Mouse (Mus musculus) mature B cell (primary cell): Measurements from ENCODE around the gene As3mt.
"Not testable (repeated sequence)": the region's sequence is repeated elsewhere in the genome, so short reads cannot be mapped to it uniquely, and the experiment has no call there.

ENCODE experiments used
- in situ Hi-C: fragments of 300-500 bp; cut with MboI; formaldehyde crosslinking; loops from 2 replicates; pipeline ENCODE4 v1.14.3; 2019

Gene As3mt

GRCm38 (mm10) chr19:46697840-46698517, 9.3 kb upstream of the As3mt start:
- in situ Hi-C loops = no loop called here

GRCm38 (mm10) chr19:46699011-46699481, 8.2 kb upstream of the As3mt start:
- in situ Hi-C loops = no loop called here

DNA sequence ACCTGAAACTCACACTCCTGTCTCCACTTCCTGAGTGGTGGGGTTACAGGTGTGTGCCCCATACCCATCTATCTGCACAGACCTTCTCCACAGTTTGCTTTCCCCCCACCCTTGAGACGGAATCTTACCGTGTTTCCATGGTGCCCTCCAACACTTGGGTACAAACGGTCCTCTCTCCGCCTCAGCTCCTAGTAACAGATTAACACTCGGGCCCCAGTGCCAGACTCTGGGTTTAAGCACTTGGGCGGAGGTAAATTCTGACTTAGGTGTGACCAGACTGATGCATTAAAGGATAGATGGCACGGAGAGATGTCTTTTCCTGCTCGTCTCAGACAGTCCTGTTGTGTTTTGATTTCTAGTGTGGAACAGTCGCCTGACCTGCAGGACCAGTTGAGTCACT, 6.1 kb upstream of the As3mt start:
- in situ Hi-C loops = no loop called here

- in situ Hi-C loops = no loop called here
These were observed 1.3 kb upstream of the As3mt start for GRCm38 (mm10) chr19:46705779-46706495.

- in situ Hi-C loops = no loop called here
These were observed 540 bp upstream of the As3mt start for GRCm38 (mm10) chr19:46706540-46707295.

DNA sequence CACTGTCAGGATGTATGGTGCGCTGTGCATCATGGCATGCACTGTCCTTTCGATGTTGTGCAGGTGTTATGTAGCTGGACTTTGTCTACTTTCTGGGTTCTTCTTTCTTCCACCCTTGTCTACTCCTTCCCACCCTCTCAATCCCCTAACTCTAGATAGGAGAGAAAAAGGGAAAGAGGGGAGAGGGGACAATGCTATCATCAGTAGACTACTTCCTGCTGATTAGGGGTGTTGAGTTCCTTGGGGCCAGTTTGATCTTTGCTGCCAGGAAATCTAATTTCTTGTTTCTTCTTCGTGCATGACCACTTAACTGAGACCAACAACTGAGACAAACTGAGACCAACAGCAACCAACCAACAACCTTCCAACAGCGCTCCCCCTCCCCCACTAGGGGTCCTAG, 3.4 kb downstream of the As3mt start:
- in situ Hi-C loops = no loop called here

GRCm38 (mm10) chr19:46714234-46714633, 7.0 kb downstream of the As3mt start:
- in situ Hi-C loops = no loop called here

DNA sequence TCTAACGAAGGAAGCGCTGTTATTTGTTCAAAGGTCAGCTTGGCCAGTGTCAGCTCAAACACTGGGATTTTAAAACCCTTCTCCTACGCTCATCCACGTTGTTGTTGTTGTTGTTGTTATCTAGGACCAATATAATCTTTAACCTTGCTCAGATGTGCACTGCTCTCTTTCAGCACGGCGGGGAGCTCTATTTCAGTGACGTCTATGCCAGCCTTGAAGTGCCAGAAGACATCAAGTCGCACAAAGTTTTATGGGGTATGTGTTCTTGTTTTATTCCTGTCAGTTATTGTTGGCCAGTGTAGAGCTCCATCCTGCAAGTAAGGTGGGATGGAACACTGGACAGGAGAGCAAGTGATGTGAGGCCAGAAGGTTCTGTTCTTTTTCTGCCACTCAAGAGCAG, 7.8 kb downstream of the As3mt start:
- in situ Hi-C loops = no loop called here

DNA sequence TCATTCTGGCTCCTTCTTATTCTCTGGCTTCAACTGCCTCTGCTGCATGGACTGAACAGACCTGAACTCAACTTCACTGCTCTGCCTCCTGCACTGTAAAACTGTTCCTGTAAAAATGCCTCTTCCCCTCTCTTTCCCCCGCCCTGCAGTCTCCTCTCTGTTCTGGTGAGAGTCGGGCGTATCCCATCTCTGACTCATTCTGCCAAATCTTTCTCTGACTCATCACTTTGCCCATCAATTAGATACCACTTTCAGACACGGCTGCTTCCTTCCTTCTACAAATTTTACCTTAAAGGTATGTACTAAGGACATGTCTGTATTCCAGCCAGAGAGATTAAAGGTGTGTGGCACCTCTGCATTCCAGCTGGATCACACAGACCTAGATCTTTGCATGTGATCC, 10.9 kb downstream of the As3mt start:
- in situ Hi-C loops = no loop called here

- in situ Hi-C loops = no loop called here
These were observed 17.2 kb downstream of the As3mt start for GRCm38 (mm10) chr19:46724411-46724810.

- in situ Hi-C loops = no loop called here
These were observed 18.9 kb downstream of the As3mt start for GRCm38 (mm10) chr19:46726142-46726541.

GRCm38 (mm10) chr19:46727140-46727736, 20.0 kb downstream of the As3mt start:
- in situ Hi-C loops = no loop called here

DNA sequence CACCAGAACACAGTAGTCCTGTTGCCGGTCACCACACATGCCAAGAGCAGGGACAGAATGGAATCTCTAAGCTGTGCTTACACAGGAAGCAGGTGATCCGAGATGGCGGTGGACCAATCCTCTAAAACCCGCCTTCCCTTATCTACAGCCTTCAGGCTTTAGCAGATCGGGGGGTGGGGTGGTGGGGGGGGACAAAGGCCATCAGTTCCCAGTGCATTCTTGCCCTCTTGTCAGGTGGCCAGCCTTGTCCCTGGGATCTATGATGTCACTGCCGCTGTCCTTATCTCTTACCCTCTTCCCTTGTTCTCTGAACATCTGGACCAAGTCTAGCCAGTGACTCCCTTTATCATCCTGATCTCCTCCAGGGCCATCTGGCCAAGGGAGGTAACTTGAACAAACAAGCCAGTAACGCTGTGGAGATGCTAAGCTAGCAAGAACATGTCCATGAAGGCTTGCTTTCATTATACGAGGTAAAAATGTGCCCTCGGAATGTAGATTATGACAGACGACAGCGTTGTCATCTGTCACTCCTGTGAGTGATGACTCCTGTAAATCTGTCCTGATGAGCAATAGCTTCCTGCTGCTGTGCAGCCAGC, 20.8 kb downstream of the As3mt start:
- in situ Hi-C loops = no loop called here

DNA sequence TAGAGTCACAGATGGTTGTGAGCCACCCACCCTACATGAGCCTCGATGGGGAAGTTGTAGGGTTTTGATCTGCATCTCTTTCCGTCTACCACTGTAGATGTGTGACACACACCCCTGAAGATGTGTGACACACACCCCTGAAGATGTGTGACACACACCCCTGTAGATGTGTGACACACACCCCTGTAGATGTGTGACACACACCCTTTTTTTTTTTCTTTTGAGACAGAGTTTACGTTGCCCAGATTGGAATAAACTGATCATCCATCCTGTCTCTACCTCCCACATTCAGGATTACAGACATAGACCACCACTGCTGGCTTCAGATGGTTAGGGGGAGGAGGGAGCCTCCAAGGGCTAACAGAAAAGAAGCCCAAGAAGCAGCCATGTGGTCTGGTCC, 21.7 kb downstream of the As3mt start:
- in situ Hi-C loops = no loop called here

DNA sequence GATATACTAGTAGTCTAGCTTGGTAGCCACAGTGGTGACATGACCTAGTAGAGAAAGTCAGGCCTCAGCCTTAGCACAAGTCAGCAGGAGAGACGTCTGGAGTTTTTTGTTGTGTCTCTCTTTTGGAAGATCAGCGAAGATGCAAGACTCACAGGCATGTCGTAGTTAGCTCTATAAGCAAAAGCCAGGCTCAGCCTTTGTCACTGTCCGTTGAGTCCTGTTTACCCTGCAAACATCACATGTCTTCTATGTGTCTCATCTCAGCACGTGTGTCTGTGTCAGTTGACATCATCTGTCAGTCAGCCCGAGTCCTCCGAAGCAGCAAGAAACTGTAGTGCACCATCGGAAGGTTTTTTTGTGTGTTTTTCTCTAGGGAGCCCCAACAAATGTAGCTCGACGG, 24.1 kb downstream of the As3mt start:
- in situ Hi-C loops = no loop called here

GRCm38 (mm10) chr19:46732673-46733072, 25.4 kb downstream of the As3mt start:
- in situ Hi-C loops = not testable (repeated sequence)

DNA sequence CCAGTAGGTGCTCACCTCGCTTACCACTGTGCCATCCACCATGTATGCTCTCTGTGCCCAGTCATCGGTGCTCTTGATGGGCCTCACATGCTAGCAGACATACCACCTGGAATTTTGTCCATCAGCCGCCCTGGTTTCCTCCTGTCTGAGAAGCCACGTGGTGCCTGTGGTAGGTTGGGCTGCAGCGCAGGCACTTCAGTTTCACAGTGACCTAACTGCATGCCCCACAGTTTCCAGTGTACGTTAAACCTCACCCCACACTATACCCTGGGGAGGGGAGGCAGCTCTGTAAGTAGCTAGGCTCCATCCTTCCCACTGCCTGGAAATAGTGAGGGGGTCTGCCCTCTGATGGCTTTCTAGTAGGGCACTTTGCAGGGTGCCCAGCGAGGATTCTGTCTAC, 26.4 kb downstream of the As3mt start:
- in situ Hi-C loops = no loop called here

DNA sequence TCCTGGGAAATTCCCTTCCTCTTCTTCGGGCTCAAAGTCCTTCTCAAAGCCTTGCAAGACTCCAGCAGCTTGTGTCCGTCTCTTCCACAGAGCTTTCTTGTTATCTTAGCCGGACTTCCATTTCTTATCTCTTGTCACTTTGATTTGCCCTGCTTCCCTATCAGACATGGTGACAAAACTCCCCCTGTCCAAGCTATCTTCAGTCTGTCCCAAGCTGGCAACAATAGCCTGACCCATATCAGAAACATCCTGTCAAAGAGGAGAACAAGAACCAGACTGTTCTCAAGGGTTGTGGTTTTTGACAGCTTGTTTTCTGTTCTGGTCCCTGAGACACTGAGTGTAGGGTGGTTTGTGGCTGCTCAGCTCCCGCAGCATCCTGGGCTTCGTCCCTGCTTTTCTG, 28.0 kb downstream of the As3mt start:
- in situ Hi-C loops = no loop called here

GRCm38 (mm10) chr19:46737106-46737505, 29.8 kb downstream of the As3mt start:
- in situ Hi-C loops = no loop called here

- in situ Hi-C loops = loop anchor here (5.0 to 10.0 kb wide), 2 partner anchors 68 to 156 kb away; partner anchors contain the start of gene Cyp17a1
These were observed 33.2 kb downstream of the As3mt start for GRCm38 (mm10) chr19:46740341-46741008.

DNA sequence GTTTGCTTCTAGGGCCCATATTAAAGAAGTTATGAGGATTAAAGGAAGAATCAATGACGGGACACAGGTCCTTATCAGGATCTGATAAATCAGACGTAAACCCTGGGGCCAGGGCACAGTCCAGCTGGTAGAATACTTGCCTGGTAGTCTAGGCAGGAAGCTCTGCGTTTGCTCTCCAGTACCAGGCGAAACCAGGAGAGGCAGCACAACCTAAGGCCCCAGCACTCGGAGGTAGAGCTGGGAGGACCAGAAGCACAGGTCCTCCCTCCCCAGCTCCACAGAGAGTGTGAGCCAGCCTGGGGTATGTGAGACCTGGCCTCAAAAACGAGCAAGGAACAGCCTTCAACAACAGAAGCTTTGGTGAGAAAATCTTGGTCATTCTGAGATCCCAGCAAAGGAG, 34.3 kb downstream of the As3mt start:
- in situ Hi-C loops = loop anchor here (5.0 to 10.0 kb wide), 2 partner anchors 69 to 157 kb away; partner anchors contain the start of gene Cyp17a1
